Mouse (Mus musculus) ES-E14 (cell line): ENCODE measurements around the gene Kpna6. TPM values are rescaled to one million over a fixed set of nuclear protein-coding genes. Genes with fewer than 3 reads are reported as not detected.

ENCODE experiments used
- DNase-seq: peaks from one replicate; pipeline ENCODE4 v3.0.0-alpha.2; 2013; ENCODE audit warnings: low read depth, low spot score
- H3K27ac ChIP-seq: 2 replicates; pipeline ENCODE4 v1.5.1; 2012; ENCODE audit warnings: low read depth, mild to moderate bottlenecking, low read length, moderate library complexity, mixed read lengths; ENCODE audit not compliant: poor library complexity, insufficient read depth, severe bottlenecking
- H3K36me3 ChIP-seq: 2 replicates; pipeline ENCODE4 v1.6.1; 2012; ENCODE audit warnings: mild to moderate bottlenecking, low read length, moderate library complexity, mixed read lengths; ENCODE audit not compliant: control insufficient read depth, poor library complexity, insufficient read depth, severe bottlenecking
- H3K4me1 ChIP-seq, 2 experiments: fragments of 150-350 bp in 1 of 2; sonication (generic) in 1 of 2; 2 replicates each; pipeline ENCODE4 v1.6.1; 2012; ENCODE audit warnings: low read length in 2 of 2, mild to moderate bottlenecking in 1 of 2, mixed read lengths in 1 of 2; ENCODE audit not compliant: control insufficient read depth in 2 of 2, insufficient read depth in 2 of 2, poor library complexity in 1 of 2
- H3K4me3 ChIP-seq, 2 experiments: fragments of 150-350 bp in 1 of 2; sonication (generic) in 1 of 2; 2 replicates each; pipeline ENCODE4 v1.5.1; 2012; ENCODE audit warnings: low read length in 2 of 2, low read depth in 1 of 2, mild to moderate bottlenecking in 1 of 2, mixed read lengths in 1 of 2; ENCODE audit not compliant: insufficient read depth in 1 of 2, poor library complexity in 1 of 2, severe bottlenecking in 1 of 2
- H3K9ac ChIP-seq: 2 replicates; pipeline ENCODE4 v1.6.1; 2012; ENCODE audit warnings: low read depth, mild to moderate bottlenecking, low read length, mixed read lengths; ENCODE audit not compliant: poor library complexity, insufficient read depth, severe bottlenecking
- H3K9me3 ChIP-seq: fragments of 150-350 bp; sonication (generic); 2 replicates; pipeline ENCODE4 v1.6.1; 2012; ENCODE audit warnings: low read depth, mild to moderate bottlenecking, low read length; ENCODE audit not compliant: control insufficient read depth, insufficient read depth
- CHD2 ChIP-seq: IDR thresholded peaks from 2 replicates; pipeline ENCODE4 v1.6.1; 2014; ENCODE audit warnings: mild to moderate bottlenecking, low read depth, low read length, inconsistent platforms
- HCFC1 ChIP-seq: IDR thresholded peaks from 2 replicates; pipeline ENCODE4 v1.6.1; 2012; ENCODE audit warnings: low read length, inconsistent platforms, borderline replicate concordance; ENCODE audit not compliant: insufficient read depth
- MAFK ChIP-seq: IDR thresholded peaks from 2 replicates; pipeline ENCODE4 v1.6.1; 2014; ENCODE audit warnings: mild to moderate bottlenecking, low read depth, low read length, inconsistent platforms; ENCODE audit not compliant: insufficient read depth
- ZC3H11A ChIP-seq: IDR thresholded peaks from 2 replicates; pipeline ENCODE4 v1.6.1; 2012; ENCODE audit warnings: low read depth, mild to moderate bottlenecking, inconsistent platforms, low read length, borderline replicate concordance
- ZNF384 ChIP-seq: IDR thresholded peaks from 2 replicates; pipeline ENCODE4 v1.6.1; 2012; ENCODE audit warnings: low read depth, low read length, inconsistent platforms
- in situ Hi-C, 2 experiments: fragments of 600-800 bp; cut with MboI; formaldehyde crosslinking; loops; one replicate each; pipeline ENCODE4 v1.15.1; 2025; ENCODE audit warnings: low sequenced_read_pairs in 2 of 2, inconsistent platforms in 1 of 2; ENCODE audit not compliant: unreplicated experiment in 2 of 2
- total RNA-seq: library from RNA; depleted of rRNA; stranded (reverse); fragments of 300-350 nt; gene quantifications from 2 replicates; pipeline ENCODE4 v1.2.3, GENCODE M21; 2012

Gene Kpna6
- total RNA-seq, 1 experiment, result 39.4 TPM

DNA sequence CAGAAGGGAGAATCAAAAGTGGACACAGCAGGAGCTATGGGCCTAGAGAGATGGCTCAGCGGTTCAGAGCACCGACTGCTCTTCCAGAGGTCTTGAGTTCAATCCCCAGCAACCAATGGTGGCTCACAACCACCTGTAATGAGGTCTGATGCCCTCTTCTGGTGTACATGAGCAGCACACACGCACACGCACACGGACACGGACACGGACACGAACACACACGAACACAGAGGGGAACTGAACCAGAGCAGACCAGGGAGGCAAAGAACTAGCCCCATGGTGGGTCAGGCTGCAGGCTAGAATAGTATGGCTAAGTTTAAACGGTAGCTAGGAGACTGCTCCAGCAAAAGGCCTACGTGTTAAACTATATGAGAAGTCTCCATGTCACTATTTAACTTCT lies 9.3 kb upstream of the Kpna6 start:
- no peak for DNase-seq
- in situ Hi-C loops, result no loop called here
- H3K27ac ChIP-seq, result no peak overlapping the region
- H3K36me3 ChIP-seq, result peaks cover 27% of the 10 kb centered on the region; the same call in 1 of the 2 replicates
- peaks cover 0 to 7% of the 10 kb centered on the region in 2 experiments; a peak in 1 of 4 replicates for H3K4me1 ChIP-seq
- no peak overlapping the region for H3K9ac ChIP-seq
- H3K4me3 ChIP-seq, result no peak overlapping the region
- H3K9me3 ChIP-seq, result no peaks in the 10 kb centered on the region
- TF ChIP-seq ZC3H11A, result no peak
- TF ChIP-seq HCFC1, result no peak
- TF ChIP-seq MAFK, result no peak
- TF ChIP-seq CHD2, result no peak
- TF ChIP-seq ZNF384, result no peak

DNA sequence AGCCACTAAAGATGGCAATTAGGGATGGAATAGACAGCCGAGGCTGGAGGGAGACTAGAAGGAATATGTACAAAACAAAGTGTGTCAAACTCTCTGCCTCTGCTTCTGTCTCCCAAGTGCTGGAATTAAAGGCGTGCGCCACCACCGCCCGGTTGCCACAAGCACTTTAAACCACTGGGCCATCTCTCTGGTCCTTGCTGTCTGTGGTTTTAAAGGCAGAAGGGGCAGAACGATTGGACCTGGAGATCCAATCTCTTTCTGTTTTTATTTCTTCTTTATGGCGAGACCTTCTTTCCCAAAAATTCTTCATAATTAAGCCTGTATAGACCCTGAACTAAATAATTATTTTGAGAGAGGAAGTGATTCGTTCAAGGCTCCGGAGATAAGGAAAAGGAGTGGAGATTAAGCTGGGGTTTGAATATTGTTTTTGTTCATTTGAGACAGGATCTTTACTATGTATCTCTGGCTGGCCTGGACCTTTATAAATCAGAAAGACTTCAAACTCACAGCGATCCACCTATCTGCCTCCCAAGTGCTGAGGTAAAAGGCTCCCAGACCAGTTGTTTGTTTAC lies 397 bp upstream of the Kpna6 start:
- peak overlapping the region; percentile 42; the same call in 1 of the 2 replicates for H3K9ac ChIP-seq
- in situ Hi-C loops, result no loop called here
- H3K4me3 ChIP-seq, result peak overlapping the region; percentile 84 to 99
- 0 out of 4 replicates have a peak, but pooled peaks cover 0 to 1% of the 10 kb centered on the region in 2 experiments for H3K4me1 ChIP-seq
- no peak overlapping the region for H3K27ac ChIP-seq
- H3K36me3 ChIP-seq, result peaks cover 3% of the 10 kb centered on the region; the same call in 1 of the 2 replicates
- H3K9me3 ChIP-seq, result no peaks in the 10 kb centered on the region
- DNase-seq, result no peak
- no peak for TF ChIP-seq HCFC1
- TF ChIP-seq ZC3H11A, result no peak
- TF ChIP-seq CHD2, result no peak
- no peak for TF ChIP-seq MAFK
- no peak for TF ChIP-seq ZNF384

- DNase-seq, result peak; percentile 51
- Histone ChIP-seq H3K4me1 (0 out of 4 replicates have a peak, but pooled peaks cover 0 to 1% of the 10 kb centered on the region in 2 experiments), H3K9me3 (no peaks in the 10 kb centered on the region), H3K9ac (peak overlapping the region; percentile 95), H3K4me3 (peak overlapping the region; percentile 84 to 99), H3K36me3 (peaks cover 2% of the 10 kb centered on the region; the same call in 1 of the 2 replicates), H3K27ac (no peak overlapping the region)
- in situ Hi-C loops, result no loop called here
- TF ChIP-seq ZC3H11A, result no peak; the same call in 1 of the 2 replicates
- no peak for TF ChIP-seq HCFC1
- TF ChIP-seq ZNF384, result no peak
- TF ChIP-seq CHD2, result no peak
- TF ChIP-seq MAFK, result no peak
Measured at GRCm38 (mm10) chr4:129671491-129672082, 980 bp downstream of the Kpna6 start.

DNA sequence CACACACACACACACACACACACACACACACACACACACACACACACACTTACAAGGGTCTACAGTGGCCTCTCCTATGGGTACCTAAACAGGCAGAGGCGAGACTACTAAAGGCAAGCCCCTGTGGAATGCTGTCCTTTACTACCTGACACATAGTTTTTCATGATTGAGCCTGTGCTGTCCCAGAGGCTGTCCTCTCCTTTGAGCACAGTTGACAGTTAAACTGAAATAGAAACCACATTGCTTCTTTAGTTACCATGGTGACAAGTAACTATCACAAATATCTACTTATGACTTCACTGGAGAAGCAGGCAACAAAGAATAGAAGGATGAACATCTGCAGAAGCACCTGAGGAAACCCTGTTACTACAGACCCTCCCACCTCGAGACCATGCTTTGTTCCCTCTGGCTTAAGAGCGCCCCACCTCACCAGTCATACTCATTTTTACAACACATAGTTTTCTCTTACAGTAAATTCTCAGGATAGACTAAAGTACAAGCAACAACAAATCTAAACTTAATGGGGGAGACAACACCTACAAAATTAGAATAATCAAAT lies 10.2 kb downstream of the Kpna6 start:
- TF ChIP-seq MAFK, result no peak
- no peak for TF ChIP-seq ZNF384
- no peak for TF ChIP-seq CHD2
- TF ChIP-seq HCFC1, result no peak
- TF ChIP-seq ZC3H11A, result no peak
- in situ Hi-C loops, result no loop called here
- Histone ChIP-seq H3K36me3 (peaks cover 10% of the 10 kb centered on the region), H3K27ac (no peak overlapping the region), H3K4me1 (no peaks in the 10 kb centered on the region), H3K9me3 (no peaks in the 10 kb centered on the region), H3K4me3 (no peak overlapping the region), H3K9ac (no peak overlapping the region)
- DNase-seq, result no peak
